Mouse (Mus musculus): Measurements from ENCODE around the gene Dhtkd1.

Gene Dhtkd1

GRCm38 (mm10) chr2:5941861-5942415 lies 654 bp downstream of the Dhtkd1 start:
- no peak for DNase-seq (ENCODE audit: low read depth, low spot score)
- no peaks in the 10 kb centered on the region for H3K36me3 ChIP-seq (ENCODE audit: control insufficient read depth, insufficient read depth, low read length, poor library complexity, severe bottlenecking)
- H3K27me3 ChIP-seq (ENCODE audit: control insufficient read depth, insufficient read depth, low read length, poor library complexity, severe bottlenecking) = no peaks in the 10 kb centered on the region

GRCm38 (mm10) chr2:5940936-5941335 lies 1.7 kb downstream of the Dhtkd1 start:
- no peaks in the 10 kb centered on the region for H3K27me3 ChIP-seq (ENCODE audit: control insufficient read depth, insufficient read depth, low read length, poor library complexity, severe bottlenecking)
- H3K36me3 ChIP-seq (ENCODE audit: control insufficient read depth, insufficient read depth, low read length, poor library complexity, severe bottlenecking) = no peaks in the 10 kb centered on the region
- no peak for DNase-seq (ENCODE audit: low read depth, low spot score)

- DNase-seq (ENCODE audit: low read depth, low spot score) = no peak
- no peaks in the 10 kb centered on the region for H3K36me3 ChIP-seq (ENCODE audit: control insufficient read depth, insufficient read depth, low read length, poor library complexity, severe bottlenecking)
- no peaks in the 10 kb centered on the region for H3K27me3 ChIP-seq (ENCODE audit: control insufficient read depth, insufficient read depth, low read length, poor library complexity, severe bottlenecking)
These were observed 2.7 kb downstream of the Dhtkd1 start for GRCm38 (mm10) chr2:5939911-5940310.

- Histone ChIP-seq H3K27me3 (ENCODE audit: control insufficient read depth, insufficient read depth, low read length, poor library complexity, severe bottlenecking) (no peaks in the 10 kb centered on the region), H3K36me3 (ENCODE audit: control insufficient read depth, insufficient read depth, low read length, poor library complexity, severe bottlenecking) (no peaks in the 10 kb centered on the region)
- no peak for DNase-seq (ENCODE audit: low read depth, low spot score)
These were observed 3.3 kb downstream of the Dhtkd1 start for GRCm38 (mm10) chr2:5939319-5939718.

- Histone ChIP-seq H3K36me3 (ENCODE audit: control insufficient read depth, insufficient read depth, low read length, poor library complexity, severe bottlenecking) (no peaks in the 10 kb centered on the region), H3K27me3 (ENCODE audit: control insufficient read depth, insufficient read depth, low read length, poor library complexity, severe bottlenecking) (no peaks in the 10 kb centered on the region)
- no peak for DNase-seq (ENCODE audit: low read depth, low spot score)
These were observed 6.0 kb downstream of the Dhtkd1 start for GRCm38 (mm10) chr2:5936550-5936949.

DNA sequence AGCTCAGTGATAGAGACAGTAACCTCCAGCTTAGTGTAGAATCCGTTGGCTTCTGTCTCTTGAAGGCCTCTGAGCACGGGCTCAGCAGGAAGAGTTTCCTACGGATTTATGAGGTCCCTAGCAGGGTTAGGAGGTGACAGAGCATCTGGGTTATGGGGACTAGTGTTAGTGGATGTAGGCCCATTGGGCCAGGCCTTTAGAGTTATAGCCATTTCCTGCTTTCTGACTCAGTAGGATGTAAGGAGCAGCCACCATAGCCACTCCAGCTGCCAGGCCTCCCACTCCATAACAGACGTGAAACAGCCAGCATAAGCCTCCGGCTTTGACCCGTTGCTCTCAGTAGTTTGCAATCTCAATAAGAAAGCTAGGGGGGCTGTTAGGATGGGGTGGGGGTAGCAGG lies 6.5 kb downstream of the Dhtkd1 start:
- no peaks in the 10 kb centered on the region for H3K36me3 ChIP-seq (ENCODE audit: control insufficient read depth, insufficient read depth, low read length, poor library complexity, severe bottlenecking)

GRCm38 (mm10) chr2:5934936-5935335 lies 7.7 kb downstream of the Dhtkd1 start:
- DNase-seq (ENCODE audit: low read depth, low spot score) = no peak
- H3K27me3 ChIP-seq (ENCODE audit: control insufficient read depth, insufficient read depth, low read length, poor library complexity, severe bottlenecking) = no peaks in the 10 kb centered on the region
- H3K36me3 ChIP-seq (ENCODE audit: control insufficient read depth, insufficient read depth, low read length, poor library complexity, severe bottlenecking) = no peaks in the 10 kb centered on the region

More for the DNA sequence above, 6.5 kb downstream of the Dhtkd1 start:
- H3K27me3 ChIP-seq (ENCODE audit: control insufficient read depth, insufficient read depth, low read length, poor library complexity, severe bottlenecking) = no peaks in the 10 kb centered on the region
- DNase-seq (ENCODE audit: low read depth, low spot score) = no peak

- no peak for DNase-seq (ENCODE audit: low read depth, low spot score)
- no peaks in the 10 kb centered on the region for H3K36me3 ChIP-seq (ENCODE audit: control insufficient read depth, insufficient read depth, low read length, poor library complexity, severe bottlenecking)
- no peaks in the 10 kb centered on the region for H3K27me3 ChIP-seq (ENCODE audit: control insufficient read depth, insufficient read depth, low read length, poor library complexity, severe bottlenecking)
These were observed 10.7 kb downstream of the Dhtkd1 start for GRCm38 (mm10) chr2:5931938-5932337.

- peak; percentile 79 for DNase-seq (ENCODE audit: low read depth, low spot score)
- Histone ChIP-seq H3K27me3 (ENCODE audit: control insufficient read depth, insufficient read depth, low read length, poor library complexity, severe bottlenecking) (no peaks in the 10 kb centered on the region), H3K36me3 (ENCODE audit: control insufficient read depth, insufficient read depth, low read length, poor library complexity, severe bottlenecking) (no peaks in the 10 kb centered on the region)
These were observed 12.1 kb downstream of the Dhtkd1 start for GRCm38 (mm10) chr2:5930291-5931054.

DNA sequence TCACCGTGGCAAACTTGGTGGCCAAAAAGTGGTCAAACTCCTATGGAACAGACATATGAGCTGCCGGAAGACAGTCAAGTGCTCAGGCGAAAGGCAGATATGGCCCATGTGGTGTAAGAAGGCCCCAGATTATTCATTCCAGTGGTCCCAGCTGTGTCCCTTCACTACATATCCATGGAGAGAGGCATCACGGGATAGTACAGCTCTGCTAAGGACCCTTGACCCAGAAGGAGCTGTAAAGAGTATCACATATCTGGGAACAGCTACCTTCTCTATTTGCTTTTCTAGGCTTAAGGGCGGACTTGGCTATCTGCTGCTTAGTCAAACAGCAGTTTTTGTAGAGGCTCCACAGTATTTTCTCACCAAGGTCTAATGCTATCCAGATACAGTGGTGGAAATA lies 12.8 kb downstream of the Dhtkd1 start:
- DNase-seq (ENCODE audit: low read depth, low spot score) = no peak
- Histone ChIP-seq H3K27me3 (ENCODE audit: control insufficient read depth, insufficient read depth, low read length, poor library complexity, severe bottlenecking) (no peaks in the 10 kb centered on the region), H3K36me3 (ENCODE audit: control insufficient read depth, insufficient read depth, low read length, poor library complexity, severe bottlenecking) (no peaks in the 10 kb centered on the region)

- DNase-seq (ENCODE audit: low read depth, low spot score) = no peak
- Histone ChIP-seq H3K27me3 (ENCODE audit: control insufficient read depth, insufficient read depth, low read length, poor library complexity, severe bottlenecking) (no peaks in the 10 kb centered on the region), H3K36me3 (ENCODE audit: control insufficient read depth, insufficient read depth, low read length, poor library complexity, severe bottlenecking) (no peaks in the 10 kb centered on the region)
These were observed 15.1 kb downstream of the Dhtkd1 start for GRCm38 (mm10) chr2:5927481-5927880.

GRCm38 (mm10) chr2:5923786-5924185 lies 18.8 kb downstream of the Dhtkd1 start:
- H3K36me3 ChIP-seq (ENCODE audit: control insufficient read depth, insufficient read depth, low read length, poor library complexity, severe bottlenecking) = no peaks in the 10 kb centered on the region
- no peaks in the 10 kb centered on the region for H3K27me3 ChIP-seq (ENCODE audit: control insufficient read depth, insufficient read depth, low read length, poor library complexity, severe bottlenecking)
- no peak for DNase-seq (ENCODE audit: low read depth, low spot score)

GRCm38 (mm10) chr2:5922823-5923222 lies 19.8 kb downstream of the Dhtkd1 start:
- H3K27me3 ChIP-seq (ENCODE audit: control insufficient read depth, insufficient read depth, low read length, poor library complexity, severe bottlenecking) = no peaks in the 10 kb centered on the region
- no peaks in the 10 kb centered on the region for H3K36me3 ChIP-seq (ENCODE audit: control insufficient read depth, insufficient read depth, low read length, poor library complexity, severe bottlenecking)
- DNase-seq (ENCODE audit: low read depth, low spot score) = peak; percentile 42

GRCm38 (mm10) chr2:5911282-5911965 lies 31.2 kb downstream of the Dhtkd1 start:
- H3K27me3 ChIP-seq (ENCODE audit: control insufficient read depth, insufficient read depth, low read length, poor library complexity, severe bottlenecking) = no peaks in the 10 kb centered on the region
- H3K36me3 ChIP-seq (ENCODE audit: control insufficient read depth, insufficient read depth, low read length, poor library complexity, severe bottlenecking) = no peaks in the 10 kb centered on the region
- DNase-seq (ENCODE audit: low read depth, low spot score) = no peak

DNA sequence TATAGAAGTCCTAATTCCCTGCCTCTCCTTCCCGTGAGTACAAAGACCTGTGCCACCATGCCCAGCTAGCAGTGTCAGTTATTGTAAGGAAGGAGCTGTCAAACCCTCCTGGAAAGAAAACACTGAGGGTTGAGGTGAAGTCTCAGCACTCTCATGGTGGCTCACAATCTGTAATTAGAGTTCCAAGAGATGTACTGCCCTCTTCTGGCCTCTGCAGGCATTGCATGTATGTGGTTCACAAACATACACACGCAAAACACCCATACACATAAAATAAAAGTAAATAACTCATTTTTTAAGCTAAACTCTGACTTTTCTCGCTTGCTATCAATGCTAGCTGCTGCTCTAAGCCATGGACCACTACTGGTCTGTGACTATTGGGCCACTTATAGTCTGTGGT lies 36.0 kb downstream of the Dhtkd1 start:
- no peaks in the 10 kb centered on the region for H3K27me3 ChIP-seq (ENCODE audit: control insufficient read depth, insufficient read depth, low read length, poor library complexity, severe bottlenecking)
- DNase-seq (ENCODE audit: low read depth, low spot score) = peak; percentile 82
- no peaks in the 10 kb centered on the region for H3K36me3 ChIP-seq (ENCODE audit: control insufficient read depth, insufficient read depth, low read length, poor library complexity, severe bottlenecking)
